Mouse (Mus musculus) forebrain, embryonic 12.5 days (tissue): Measurements from ENCODE around the gene Cfap61. TPM values are rescaled to one million over a fixed set of nuclear protein-coding genes. Genes with fewer than 3 reads are reported as not detected.
A peak's percentile ranks its signal among the peaks of the same experiment; 100 is the strongest.

ENCODE experiments used
- ATAC-seq: fragments of 200-750 bp; cut with Nextera tagmentation; 2 replicates; pipeline ENCODE4 v1.8.0; 2017; ENCODE audit warnings: moderate TSS enrichment; ENCODE audit not compliant: low FRiP score
- H3K27ac ChIP-seq: fragments of 300-500 bp; sonication (generic); 2 replicates; pipeline ENCODE4 v1.5.1; 2016; ENCODE audit warnings: mild to moderate bottlenecking
- H3K27me3 ChIP-seq: fragments of 300-500 bp; sonication (generic); 2 replicates; pipeline ENCODE4 v1.6.1; 2016; ENCODE audit warnings: mild to moderate bottlenecking
- H3K36me3 ChIP-seq: fragments of 300-500 bp; sonication (generic); replicated peaks from 2 replicates; pipeline ENCODE4 v1.6.1; 2016; ENCODE audit warnings: mild to moderate bottlenecking
- H3K4me1 ChIP-seq: fragments of 300-500 bp; sonication (generic); 2 replicates; pipeline ENCODE4 v1.6.1; 2016
- H3K4me2 ChIP-seq: fragments of 300-500 bp; sonication (generic); 2 replicates; pipeline ENCODE4 v1.6.1; 2016; ENCODE audit warnings: mild to moderate bottlenecking, moderate library complexity
- H3K4me3 ChIP-seq: fragments of 300-500 bp; sonication (generic); replicated peaks from 2 replicates; pipeline ENCODE4 v1.5.1; 2016; ENCODE audit warnings: mild to moderate bottlenecking
- H3K9ac ChIP-seq: fragments of 300-500 bp; sonication (generic); 2 replicates; pipeline ENCODE4 v1.6.1; 2016; ENCODE audit warnings: mild to moderate bottlenecking
- H3K9me3 ChIP-seq: fragments of 300-500 bp; sonication (generic); 2 replicates; pipeline ENCODE4 v1.6.1; 2016
- WGBS: fragments of 180-500 bp; shearing (Covaris S2); methylation state at CpG from one replicate; pipeline ENCODE4 v1.1.7; 2016; 5-methylcytosine and 5-hydroxymethylcytosine counted together
- polyA plus RNA-seq: library from polyadenylated mRNA; unstranded; fragments of >200 nt; fragmentation: Nextera tagmentation; extraction: Ambion mirVana; gene quantifications from 2 replicates; pipeline ENCODE4 v1.2.1, GENCODE M21; 2016

The Cfap61 gene
- polyA plus RNA-seq, 1 experiment from 2014 or later: 1.2 TPM

DNA sequence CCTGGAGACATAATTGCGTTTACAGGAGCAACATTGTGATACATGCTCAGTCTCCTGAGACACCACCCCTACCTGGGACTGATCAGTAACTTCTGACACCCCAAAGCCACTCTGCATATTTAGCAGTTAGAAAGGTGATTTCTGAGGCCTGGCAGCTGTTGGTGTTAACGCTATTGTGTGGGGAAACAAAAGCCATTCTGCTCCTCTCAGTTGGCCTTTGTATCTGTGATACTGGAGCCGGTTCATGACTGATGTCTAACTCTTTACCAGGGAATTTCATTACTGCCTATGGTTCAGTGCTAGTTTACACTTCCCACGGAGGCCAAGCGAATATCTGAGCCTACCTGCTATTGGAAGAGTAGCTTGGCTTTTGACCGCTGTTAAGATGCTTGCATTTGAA, 138.7 kb downstream of the Cfap61 start:
- Histone ChIP-seq H3K9me3 (no peaks in the 10 kb centered on the region), H3K36me3 (no peaks in the 10 kb centered on the region), H3K4me1 (peaks cover 19% of the 10 kb centered on the region), H3K9ac (no peak overlapping the region), H3K27ac (no peak overlapping the region), H3K4me2 (no peak overlapping the region), H3K27me3 (no peaks in the 10 kb centered on the region), H3K4me3 (no peak overlapping the region)
- WGBS: 15% methylated on average over 6 of the region's 6 CpGs
- ATAC-seq: no peak

DNA sequence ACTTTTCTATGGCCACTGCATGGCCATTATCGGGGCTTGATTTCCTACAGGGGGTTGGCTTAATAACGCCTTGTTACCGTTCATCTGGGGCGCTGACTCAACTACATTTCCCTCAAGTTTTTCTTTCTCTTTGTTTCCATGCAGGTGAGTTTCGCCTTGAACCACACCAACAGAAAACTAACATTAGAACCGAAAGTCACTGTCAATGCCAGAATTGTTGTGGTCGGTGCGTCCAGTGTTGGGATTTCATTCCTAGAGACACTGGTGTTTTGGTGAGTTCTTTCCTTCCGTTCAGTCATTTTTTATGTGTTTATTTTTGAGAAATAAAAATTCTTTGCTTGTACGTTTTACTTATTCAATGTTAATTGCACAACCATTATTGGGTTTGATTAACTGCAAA, 142.5 kb downstream of the Cfap61 start:
- H3K36me3 ChIP-seq: no peaks in the 10 kb centered on the region
- H3K9me3 ChIP-seq: no peaks in the 10 kb centered on the region

DNA sequence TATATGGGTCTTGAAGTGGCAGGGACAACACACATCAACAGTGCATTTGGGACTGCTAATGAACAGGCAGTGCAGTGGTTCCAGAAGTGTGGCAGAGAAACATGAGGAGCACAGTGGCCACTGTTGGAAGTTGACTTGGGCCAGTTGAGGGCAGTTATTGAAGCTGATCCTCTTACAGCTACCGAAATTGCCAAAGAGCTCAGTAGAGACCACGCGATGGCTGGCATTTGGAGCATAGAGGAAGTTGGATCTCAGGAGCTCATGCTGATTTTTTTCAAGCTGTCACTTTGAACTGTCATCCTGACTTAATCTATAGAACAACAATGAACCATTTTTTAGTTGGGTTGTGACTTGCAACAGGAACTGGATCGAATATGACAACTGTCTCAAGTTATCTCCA, 145.7 kb downstream of the Cfap61 start:
- no peak overlapping the region for H3K27ac ChIP-seq
- no peaks in the 10 kb centered on the region for H3K27me3 ChIP-seq
- no peaks in the 10 kb centered on the region for H3K9me3 ChIP-seq
- no peak overlapping the region for H3K4me2 ChIP-seq
- no peak overlapping the region for H3K4me3 ChIP-seq
- WGBS: 93% methylated on average over 4 of the region's 4 CpGs
- no peak for ATAC-seq
- no peaks in the 10 kb centered on the region for H3K36me3 ChIP-seq
- peaks cover 14% of the 10 kb centered on the region for H3K4me1 ChIP-seq
- no peak overlapping the region for H3K9ac ChIP-seq

More for the DNA sequence above, 142.5 kb downstream of the Cfap61 start:
- no peak for ATAC-seq
- H3K4me2 ChIP-seq: no peak overlapping the region
- 92% methylated on average over 10 of the region's 10 CpGs for WGBS
- no peak overlapping the region for H3K9ac ChIP-seq
- H3K4me3 ChIP-seq: no peak overlapping the region
- no peaks in the 10 kb centered on the region for H3K27me3 ChIP-seq
- peaks cover 14% of the 10 kb centered on the region for H3K4me1 ChIP-seq
- no peak overlapping the region for H3K27ac ChIP-seq

DNA sequence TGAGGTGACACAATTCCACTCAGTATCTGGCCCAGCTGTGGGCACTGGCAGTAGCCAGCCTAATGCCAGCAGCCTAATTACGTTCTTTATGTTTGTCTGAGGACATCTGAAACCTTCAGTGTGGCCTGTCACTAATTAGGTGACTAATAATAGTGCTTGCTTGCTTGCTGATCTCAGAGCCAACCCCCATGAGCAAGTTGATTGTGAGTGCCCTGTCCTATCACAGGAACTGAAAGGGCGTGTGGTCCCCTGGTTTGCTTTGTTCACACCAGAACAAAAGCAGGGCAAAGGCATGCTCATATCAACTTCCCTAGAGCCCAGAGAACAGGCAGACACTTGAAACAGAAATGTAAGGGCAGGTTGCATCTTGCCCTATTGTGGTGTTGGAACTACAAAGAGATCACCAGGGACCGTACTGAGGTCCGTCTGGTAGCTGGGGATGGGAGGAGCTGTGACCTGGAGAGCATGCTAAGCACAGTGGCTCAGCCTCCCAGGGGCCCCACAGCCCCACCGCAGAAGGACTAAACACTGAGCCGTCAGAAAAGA, 148.8 kb downstream of the Cfap61 start:
- 0 out of 2 replicates have a peak overlapping the region, but pooled peaks have one; percentile 21 for H3K27ac ChIP-seq
- ATAC-seq: peak; percentile 64; the same call in 1 of the 2 replicates

DNA sequence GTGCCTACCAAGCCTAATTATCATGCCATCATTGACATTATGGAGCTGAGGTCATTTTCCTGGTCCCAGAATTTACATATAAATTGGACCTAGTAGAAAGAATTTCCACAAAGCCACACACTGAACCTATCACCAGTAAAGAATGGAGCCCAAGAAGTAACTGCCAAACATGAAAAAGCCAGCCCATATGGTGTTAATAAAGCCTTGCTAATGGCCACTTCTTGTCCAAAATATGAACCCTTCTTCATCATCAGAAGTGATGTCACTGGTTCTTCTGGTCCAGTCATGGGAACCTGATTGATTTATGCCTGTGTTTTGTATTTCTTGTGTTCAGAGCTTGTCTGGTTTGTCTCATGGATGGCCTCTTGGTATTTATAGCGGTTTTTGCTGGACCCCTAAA, 152.8 kb downstream of the Cfap61 start:
- Histone ChIP-seq H3K4me2 (no peak overlapping the region), H3K27me3 (no peaks in the 10 kb centered on the region), H3K4me1 (peaks cover 32% of the 10 kb centered on the region), H3K9me3 (no peaks in the 10 kb centered on the region), H3K36me3 (no peaks in the 10 kb centered on the region), H3K4me3 (no peak overlapping the region), H3K27ac (no peak overlapping the region), H3K9ac (no peak overlapping the region)
- 89% methylated on average over 1 of the region's 1 CpGs for WGBS
- no peak for ATAC-seq

More for the DNA sequence above, 148.8 kb downstream of the Cfap61 start:
- Histone ChIP-seq H3K27me3 (no peaks in the 10 kb centered on the region), H3K9ac (no peak overlapping the region), H3K9me3 (no peaks in the 10 kb centered on the region), H3K4me1 (peaks cover 22% of the 10 kb centered on the region), H3K36me3 (no peaks in the 10 kb centered on the region), H3K4me2 (no peak overlapping the region), H3K4me3 (no peak overlapping the region)
- WGBS: 16% methylated on average over 6 of the region's 6 CpGs

DNA sequence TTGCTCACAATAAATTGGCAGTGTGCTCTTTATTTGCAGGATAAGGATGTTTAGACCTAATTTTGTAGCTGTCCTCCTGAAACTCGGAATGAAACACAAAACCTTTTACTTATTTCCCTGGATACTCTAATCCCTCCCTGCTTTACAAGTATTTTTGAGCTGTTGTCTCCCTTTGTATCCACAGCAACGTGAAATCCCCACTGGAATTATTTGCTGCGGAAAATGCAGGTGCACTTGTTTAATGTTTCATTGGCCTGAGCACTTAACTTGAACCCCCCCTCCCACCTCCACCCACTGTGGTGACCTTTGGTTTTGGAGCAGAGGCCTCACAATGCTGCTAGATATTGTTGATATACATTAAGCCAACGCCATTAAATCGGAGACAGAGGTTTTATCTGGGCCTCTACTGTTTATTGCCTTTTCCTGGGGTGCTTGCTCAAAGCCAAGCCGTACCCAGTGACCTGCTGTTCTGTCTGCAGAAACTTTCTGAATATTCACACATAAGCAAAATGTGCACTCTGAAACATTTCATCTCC, 154.6 kb downstream of the Cfap61 start:
- WGBS: 31% methylated on average over 6 of the region's 6 CpGs
- no peak for ATAC-seq

DNA sequence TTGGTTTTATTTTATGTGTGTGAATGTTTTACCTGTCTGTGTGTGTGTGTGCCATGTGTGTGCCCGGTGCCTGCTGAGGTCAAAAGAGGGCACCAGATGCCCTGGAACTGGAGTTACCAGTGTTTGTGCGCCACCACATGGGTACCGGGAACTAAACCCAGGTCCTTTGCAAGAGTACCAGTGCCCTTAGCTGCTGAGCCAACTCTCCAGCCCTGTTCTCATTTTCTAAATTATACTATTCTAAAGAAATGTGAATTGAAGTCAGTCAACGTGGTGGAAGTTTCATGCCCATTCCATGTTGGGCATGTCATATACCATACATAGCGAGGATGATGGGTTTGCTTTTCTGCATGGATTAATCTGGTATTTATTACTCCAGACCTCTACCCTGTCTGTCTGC, 162.9 kb downstream of the Cfap61 start:
- Histone ChIP-seq H3K27ac (no peak overlapping the region), H3K9me3 (no peaks in the 10 kb centered on the region), H3K4me1 (peaks cover 27% of the 10 kb centered on the region), H3K4me3 (no peak overlapping the region), H3K4me2 (no peak overlapping the region), H3K27me3 (peaks cover 12% of the 10 kb centered on the region; the same call in 1 of the 2 replicates), H3K36me3 (no peaks in the 10 kb centered on the region), H3K9ac (no peak overlapping the region)
- no peak for ATAC-seq
- 96% methylated on average over 5 of the region's 5 CpGs for WGBS

More for the DNA sequence above, 154.6 kb downstream of the Cfap61 start:
- Histone ChIP-seq H3K4me2 (no peak overlapping the region), H3K9me3 (no peaks in the 10 kb centered on the region), H3K36me3 (no peaks in the 10 kb centered on the region), H3K27ac (0 out of 2 replicates have a peak overlapping the region, but pooled peaks have one; percentile 8), H3K4me3 (no peak overlapping the region), H3K4me1 (peaks cover 20% of the 10 kb centered on the region), H3K9ac (no peak overlapping the region), H3K27me3 (no peaks in the 10 kb centered on the region)

DNA sequence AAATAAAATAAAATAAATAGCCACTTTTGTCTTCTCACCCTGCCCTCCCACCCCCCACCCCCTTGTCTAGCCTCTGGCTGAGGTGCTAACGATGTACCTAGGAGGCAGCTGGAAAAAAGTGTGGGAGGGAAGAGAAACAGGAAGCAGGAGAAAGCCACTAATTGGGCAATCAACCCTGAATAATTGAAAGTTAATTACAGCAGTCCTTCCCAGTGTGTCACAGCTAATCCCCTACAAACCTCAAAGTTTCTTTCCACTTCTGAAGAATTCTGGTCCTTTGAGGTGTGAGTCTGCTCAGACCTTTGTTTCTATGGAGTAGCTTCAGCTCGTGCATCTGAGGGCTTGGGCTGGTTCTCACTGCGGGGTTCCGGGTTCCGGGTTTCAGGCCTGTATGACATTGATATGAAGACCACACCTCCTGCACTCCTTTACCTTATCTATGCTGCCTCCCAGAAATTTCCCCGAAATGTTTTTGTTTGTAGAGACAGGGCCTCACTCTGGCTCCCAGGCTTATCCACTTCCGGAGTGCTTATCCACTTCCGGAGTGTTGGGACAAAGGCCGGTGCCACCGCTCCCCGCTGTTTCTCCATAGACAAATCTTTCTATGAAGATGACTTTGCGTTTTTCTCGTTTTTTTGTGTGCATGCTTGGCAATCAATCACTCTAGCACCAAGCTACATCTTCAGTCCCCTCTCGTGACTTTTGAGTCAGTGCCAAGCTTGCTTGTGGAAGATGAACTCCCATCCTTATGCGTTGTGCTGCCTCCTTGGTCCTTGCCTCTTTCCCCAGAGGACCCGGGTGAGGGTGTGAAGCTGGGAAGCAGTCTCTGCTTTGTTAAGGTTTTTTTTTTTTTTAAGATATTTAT, 164.5 kb downstream of the Cfap61 start:
- peaks cover 27% of the 10 kb centered on the region for H3K4me1 ChIP-seq
- 37% methylated on average over 16 of the region's 16 CpGs for WGBS
- peak overlapping the region; percentile 59 for H3K27ac ChIP-seq
- peak; percentile 40; the same call in 1 of the 2 replicates for ATAC-seq
- no peaks in the 10 kb centered on the region for H3K9me3 ChIP-seq
- H3K4me3 ChIP-seq: no peak overlapping the region
- H3K36me3 ChIP-seq: no peaks in the 10 kb centered on the region
- no peak overlapping the region for H3K9ac ChIP-seq
- peak overlapping the region; percentile 11; the same call in 1 of the 2 replicates for H3K4me2 ChIP-seq
- H3K27me3 ChIP-seq: peaks cover 19% of the 10 kb centered on the region

DNA sequence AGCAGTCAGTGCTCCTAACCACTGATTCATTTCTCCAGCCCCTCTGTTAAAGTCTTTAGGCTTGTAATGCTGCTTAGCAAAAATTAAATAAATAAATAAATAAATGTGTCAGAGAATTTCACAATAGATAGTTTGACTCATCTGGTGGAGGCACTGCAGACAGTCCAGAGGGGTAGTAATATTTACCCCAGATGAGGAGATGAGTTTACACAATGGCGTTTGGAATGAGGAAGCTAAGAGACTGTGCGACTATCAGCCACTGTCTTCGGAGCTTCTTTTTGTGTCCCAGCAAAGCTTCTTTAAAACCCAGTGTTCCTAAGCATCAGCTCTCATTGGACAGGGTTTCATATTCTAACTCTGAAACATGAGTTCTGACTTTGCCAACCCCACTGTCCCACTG, 165.3 kb downstream of the Cfap61 start:
- Histone ChIP-seq H3K9ac (no peak overlapping the region), H3K4me3 (no peak overlapping the region), H3K27ac (no peak overlapping the region), H3K4me1 (peaks cover 27% of the 10 kb centered on the region), H3K27me3 (peaks cover 19% of the 10 kb centered on the region), H3K9me3 (no peaks in the 10 kb centered on the region), H3K36me3 (no peaks in the 10 kb centered on the region), H3K4me2 (no peak overlapping the region)
- ATAC-seq: no peak
- 91% methylated on average over 3 of the region's 3 CpGs for WGBS

DNA sequence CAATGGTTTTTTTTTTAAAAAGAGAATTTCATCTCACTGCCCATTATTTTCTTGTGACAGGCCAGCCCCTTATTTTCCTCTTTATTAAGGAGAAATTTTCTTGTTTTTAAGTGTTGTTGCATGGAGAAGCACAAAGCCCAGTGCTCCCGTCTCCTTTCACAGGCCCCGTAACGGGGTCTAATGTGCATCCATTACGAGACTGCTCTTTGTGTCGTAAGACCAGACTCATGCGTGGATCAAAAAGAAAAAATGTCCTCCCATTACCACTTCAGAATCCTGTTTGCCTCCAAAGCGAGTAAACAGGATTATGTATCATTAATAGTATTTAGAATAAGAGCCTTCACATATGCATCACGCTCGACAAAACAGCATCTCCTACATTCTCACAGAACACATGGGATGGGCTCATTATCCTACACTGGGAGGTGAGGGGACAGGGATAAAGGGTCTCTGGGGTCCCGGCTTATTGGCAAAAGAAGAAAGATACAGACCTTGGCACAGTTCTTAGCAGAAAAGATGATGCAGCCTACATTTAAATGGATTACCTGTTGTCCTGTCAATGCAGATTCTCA, 166.0 kb downstream of the Cfap61 start:
- H3K4me2 ChIP-seq: no peak overlapping the region
- H3K27ac ChIP-seq: no peak overlapping the region
- 33% methylated on average over 10 of the region's 10 CpGs for WGBS
- peaks cover 27% of the 10 kb centered on the region for H3K4me1 ChIP-seq
- ATAC-seq: no peak
- H3K4me3 ChIP-seq: no peak overlapping the region
- peaks cover 19% of the 10 kb centered on the region for H3K27me3 ChIP-seq
- H3K9me3 ChIP-seq: no peaks in the 10 kb centered on the region
- no peak overlapping the region for H3K9ac ChIP-seq
- H3K36me3 ChIP-seq: no peaks in the 10 kb centered on the region

DNA sequence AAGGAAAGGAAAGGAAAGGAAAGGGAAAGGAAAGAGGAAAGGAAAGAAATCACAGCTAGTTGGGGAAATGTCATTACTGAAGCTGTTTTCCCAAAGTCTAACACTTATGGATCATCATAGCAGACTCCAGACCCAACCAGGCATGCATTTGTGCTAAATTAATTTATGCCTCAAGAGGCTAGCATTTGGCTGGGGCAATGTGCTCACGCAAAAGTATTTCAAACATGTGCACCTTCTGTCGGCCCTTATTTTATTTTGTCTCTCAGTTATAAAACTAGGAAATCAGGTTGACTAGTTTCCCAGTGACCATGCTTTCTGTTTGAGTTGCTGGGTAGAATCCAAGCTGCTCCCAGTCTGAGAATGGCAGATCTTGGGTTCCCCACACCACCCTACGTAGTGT, 168.0 kb downstream of the Cfap61 start:
- Histone ChIP-seq H3K9ac (no peak overlapping the region), H3K4me3 (no peak overlapping the region), H3K4me2 (no peak overlapping the region), H3K36me3 (no peaks in the 10 kb centered on the region), H3K27me3 (peaks cover 19% of the 10 kb centered on the region), H3K9me3 (no peaks in the 10 kb centered on the region), H3K4me1 (peaks cover 27% of the 10 kb centered on the region), H3K27ac (no peak overlapping the region)
- 94% methylated on average over 3 of the region's 3 CpGs for WGBS
- no peak for ATAC-seq

DNA sequence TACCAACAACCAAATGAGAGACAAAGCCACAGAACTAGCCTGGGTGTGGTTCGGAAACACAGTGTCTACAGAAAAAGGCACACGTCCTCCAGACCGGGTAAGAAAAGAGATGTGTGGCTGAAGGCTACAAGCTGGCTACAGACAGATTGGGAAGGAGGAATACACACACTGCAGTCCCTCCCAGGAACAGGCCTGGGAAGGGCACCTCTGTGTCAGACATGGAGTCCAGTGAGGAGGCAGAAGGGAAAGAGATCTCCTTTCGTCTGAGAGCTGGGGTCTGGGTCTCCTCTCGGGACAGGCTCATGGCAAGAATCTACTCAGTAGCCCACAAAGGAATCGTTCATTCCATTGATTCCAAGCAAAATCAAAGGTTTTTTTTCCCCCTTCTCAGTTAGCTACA, 170.8 kb downstream of the Cfap61 start:
- Histone ChIP-seq H3K27me3 (peaks cover 19% of the 10 kb centered on the region), H3K9me3 (no peaks in the 10 kb centered on the region), H3K36me3 (no peaks in the 10 kb centered on the region), H3K4me2 (no peak overlapping the region), H3K27ac (no peak overlapping the region), H3K9ac (no peak overlapping the region), H3K4me1 (peaks cover 18% of the 10 kb centered on the region), H3K4me3 (no peak overlapping the region)
- WGBS: 66% methylated on average over 6 of the region's 6 CpGs
- ATAC-seq: no peak
